Mouse (Mus musculus): ENCODE results near the gene Slc35d1.

GRCm38 (mm10) chr4:103258817-103259216 is 43.9 kb upstream of the Slc35d1 start:
- TF ChIP-seq CTCF (IDR thresholded peaks at IDR 0.05; ENCODE audit: low read depth) = peak; percentile 53
- no peak for TF ChIP-seq EP300 (optimal IDR thresholded peaks at IDR 0.05)

Measured in stomach, postnatal 0 days (tissue).